Mouse (Mus musculus): Measurements from ENCODE around the gene Svs2.

GRCm38 (mm10) chr2:164278359-164278758 lies 40.1 kb upstream of the Svs2 start, which contains the start of gene Svs4:
- no peak for TF ChIP-seq CTCF (IDR thresholded peaks at IDR 0.05; ENCODE audit: low read depth)
- TF ChIP-seq EP300 (IDR thresholded peaks at IDR 0.05; ENCODE audit: low read depth) = no peak
